Mouse (Mus musculus) megakaryocyte, embryonic 14.5 days (primary cell): Measurements from ENCODE around the gene Slc35f6.

Source experiments
- FLI1 ChIP-seq: IDR thresholded peaks from 2 replicates; pipeline ENCODE4 v1.6.1; 2012; ENCODE audit warnings: low read length, inconsistent platforms, mixed read lengths
- GATA1 ChIP-seq: IDR thresholded peaks from 3 replicates; pipeline ENCODE4 v1.6.1; 2012; ENCODE audit warnings: mixed read lengths, low read length, inconsistent platforms, borderline replicate concordance

GRCm38 (mm10) chr5:30622841-30623185, 24.9 kb upstream of the Slc35f6 start:
- no peak for TF ChIP-seq GATA1
- TF ChIP-seq FLI1: no peak
